Mouse (Mus musculus): ENCODE results near the gene Zc3h15. TPM values are rescaled to one million over a fixed set of nuclear protein-coding genes. Genes with fewer than 3 reads are reported as not detected.
A peak's percentile ranks its signal among the peaks of the same experiment; 100 is the strongest.

The Zc3h15 gene
- polyA plus RNA-seq (2015; fragmentation: Nextera tagmentation; extraction: Ambion mirVana) = 164 and 188 TPM in 2 replicates

- ATAC-seq (ENCODE audit: low FRiP score, low read depth) = peak; percentile 100
- Histone ChIP-seq H3K9ac (peak within 1 kb of the TSS; percentile 93), H3K36me3 (no peaks in the 10 kb centered on the region), H3K27me3 (no peaks in the 10 kb centered on the region), H3K9me3 (no peaks in the 10 kb centered on the region), H3K4me1 (replicated peaks) (peaks cover 29% of the 10 kb centered on the region), H3K4me3 (peak within 1 kb of the TSS; percentile 87), H3K4me2 (peak within 1 kb of the TSS; percentile 76), H3K27ac (replicated peaks) (peak within 1 kb of the TSS; percentile 90)
- WGBS = under 1% methylated on average over 82 of the region's 100 CpGs
These were observed at the start of gene Zc3h15 for GRCm38 (mm10) chr2:83644276-83645252. Gene Zc3h15 (plus strand): TSS chr2:83644435.

- no peak overlapping the region for H3K4me3 ChIP-seq
- no peaks in the 10 kb centered on the region for H3K9me3 ChIP-seq
- H3K4me2 ChIP-seq = no peak overlapping the region
- H3K9ac ChIP-seq = no peak overlapping the region
- no peak for ATAC-seq (ENCODE audit: low FRiP score, low read depth)
- no peaks in the 10 kb centered on the region for H3K27me3 ChIP-seq
- no peaks in the 10 kb centered on the region for H3K36me3 ChIP-seq
- 95% methylated on average over 11 of the region's 11 CpGs for WGBS
- H3K4me1 ChIP-seq (replicated peaks) = no peaks in the 10 kb centered on the region
- no peak overlapping the region for H3K27ac ChIP-seq (replicated peaks)
These were observed 23.5 kb upstream of the Zc3h15 start for GRCm38 (mm10) chr2:83620558-83621367.

GRCm38 (mm10) chr2:83621511-83621910 lies 22.7 kb upstream of the Zc3h15 start:
- Histone ChIP-seq H3K4me2 (no peak overlapping the region), H3K4me3 (no peak overlapping the region), H3K27ac (replicated peaks) (no peak overlapping the region), H3K4me1 (replicated peaks) (no peaks in the 10 kb centered on the region), H3K36me3 (no peaks in the 10 kb centered on the region), H3K27me3 (no peaks in the 10 kb centered on the region), H3K9ac (no peak overlapping the region), H3K9me3 (no peaks in the 10 kb centered on the region)
- no peak for ATAC-seq (ENCODE audit: low FRiP score, low read depth)
- WGBS = 93% methylated on average over 4 of the region's 4 CpGs

GRCm38 (mm10) chr2:83622792-83623191 lies 21.4 kb upstream of the Zc3h15 start:
- Histone ChIP-seq H3K4me1 (replicated peaks) (no peaks in the 10 kb centered on the region), H3K4me3 (no peak overlapping the region), H3K27me3 (no peaks in the 10 kb centered on the region), H3K9ac (no peak overlapping the region), H3K27ac (replicated peaks) (no peak overlapping the region), H3K36me3 (no peaks in the 10 kb centered on the region), H3K4me2 (no peak overlapping the region), H3K9me3 (no peaks in the 10 kb centered on the region)
- 58% methylated on average over 11 of the region's 11 CpGs for WGBS
- no peak for ATAC-seq (ENCODE audit: low FRiP score, low read depth)

GRCm38 (mm10) chr2:83624045-83624444 lies 20.2 kb upstream of the Zc3h15 start:
- 65% methylated on average over 4 of the region's 4 CpGs for WGBS
- no peak for ATAC-seq (ENCODE audit: low FRiP score, low read depth)
- H3K4me2 ChIP-seq = no peak overlapping the region
- no peaks in the 10 kb centered on the region for H3K36me3 ChIP-seq
- H3K9me3 ChIP-seq = no peaks in the 10 kb centered on the region
- no peaks in the 10 kb centered on the region for H3K4me1 ChIP-seq (replicated peaks)
- H3K27me3 ChIP-seq = no peaks in the 10 kb centered on the region
- no peak overlapping the region for H3K27ac ChIP-seq (replicated peaks)
- H3K9ac ChIP-seq = no peak overlapping the region
- no peak overlapping the region for H3K4me3 ChIP-seq

GRCm38 (mm10) chr2:83625226-83626108 lies 18.8 kb upstream of the Zc3h15 start:
- peak overlapping the region; percentile 32 for H3K4me2 ChIP-seq
- H3K9ac ChIP-seq = no peak overlapping the region
- no peaks in the 10 kb centered on the region for H3K9me3 ChIP-seq
- H3K27ac ChIP-seq (replicated peaks) = no peak overlapping the region
- no peaks in the 10 kb centered on the region for H3K27me3 ChIP-seq
- WGBS = 28% methylated on average over 10 of the region's 10 CpGs
- H3K36me3 ChIP-seq = no peaks in the 10 kb centered on the region
- no peaks in the 10 kb centered on the region for H3K4me1 ChIP-seq (replicated peaks)
- ATAC-seq (ENCODE audit: low FRiP score, low read depth) = 0 out of 2 replicates have a peak, but pooled peaks have one; percentile 59
- no peak overlapping the region for H3K4me3 ChIP-seq

GRCm38 (mm10) chr2:83626881-83627280 lies 17.4 kb upstream of the Zc3h15 start:
- H3K27me3 ChIP-seq = no peaks in the 10 kb centered on the region
- no peak overlapping the region for H3K4me3 ChIP-seq
- no peaks in the 10 kb centered on the region for H3K9me3 ChIP-seq
- no peak overlapping the region for H3K9ac ChIP-seq
- H3K4me2 ChIP-seq = no peak overlapping the region
- H3K4me1 ChIP-seq (replicated peaks) = no peaks in the 10 kb centered on the region
- H3K36me3 ChIP-seq = no peaks in the 10 kb centered on the region
- WGBS = 88% methylated on average over 9 of the region's 9 CpGs
- H3K27ac ChIP-seq (replicated peaks) = no peak overlapping the region
- ATAC-seq (ENCODE audit: low FRiP score, low read depth) = no peak

- Histone ChIP-seq H3K27me3 (no peaks in the 10 kb centered on the region), H3K9ac (no peak overlapping the region), H3K27ac (replicated peaks) (no peak overlapping the region), H3K4me2 (no peak overlapping the region), H3K36me3 (no peaks in the 10 kb centered on the region), H3K4me1 (replicated peaks) (no peaks in the 10 kb centered on the region), H3K9me3 (no peaks in the 10 kb centered on the region), H3K4me3 (no peak overlapping the region)
- ATAC-seq (ENCODE audit: low FRiP score, low read depth) = no peak
- WGBS = 80% methylated on average over 9 of the region's 9 CpGs
These were observed 16.7 kb upstream of the Zc3h15 start for GRCm38 (mm10) chr2:83627495-83627894.

- no peak for ATAC-seq (ENCODE audit: low FRiP score, low read depth)
- H3K27me3 ChIP-seq = no peaks in the 10 kb centered on the region
- no peak overlapping the region for H3K4me3 ChIP-seq
- no peaks in the 10 kb centered on the region for H3K9me3 ChIP-seq
- no peaks in the 10 kb centered on the region for H3K36me3 ChIP-seq
- H3K4me1 ChIP-seq (replicated peaks) = no peaks in the 10 kb centered on the region
- H3K4me2 ChIP-seq = no peak overlapping the region
- no peak overlapping the region for H3K27ac ChIP-seq (replicated peaks)
- 88% methylated on average over 6 of the region's 6 CpGs for WGBS
- no peak overlapping the region for H3K9ac ChIP-seq
These were observed 16.3 kb upstream of the Zc3h15 start for GRCm38 (mm10) chr2:83627932-83628331.

- no peak for ATAC-seq (ENCODE audit: low FRiP score, low read depth)
- Histone ChIP-seq H3K9me3 (no peaks in the 10 kb centered on the region), H3K4me1 (replicated peaks) (peaks cover 15% of the 10 kb centered on the region), H3K4me3 (no peak overlapping the region), H3K9ac (no peak overlapping the region), H3K36me3 (no peaks in the 10 kb centered on the region), H3K27ac (replicated peaks) (no peak overlapping the region), H3K27me3 (no peaks in the 10 kb centered on the region), H3K4me2 (no peak overlapping the region)
- 94% methylated on average over 1 of the region's 1 CpGs for WGBS
These were observed 2.2 kb upstream of the Zc3h15 start for GRCm38 (mm10) chr2:83641993-83642392.

- Histone ChIP-seq H3K4me1 (replicated peaks) (peaks cover 26% of the 10 kb centered on the region), H3K9me3 (no peaks in the 10 kb centered on the region), H3K4me2 (no peak overlapping the region), H3K9ac (no peak overlapping the region), H3K36me3 (no peaks in the 10 kb centered on the region), H3K4me3 (no peak overlapping the region), H3K27me3 (no peaks in the 10 kb centered on the region), H3K27ac (replicated peaks) (no peak overlapping the region)
- ATAC-seq (ENCODE audit: low FRiP score, low read depth) = no peak
- 82% methylated on average over 9 of the region's 9 CpGs for WGBS
These were observed 4.7 kb downstream of the Zc3h15 start for GRCm38 (mm10) chr2:83648916-83649315.

Measured in hindbrain, embryonic 15.5 days (tissue).